Mouse (Mus musculus): Measurements from ENCODE around the gene Camk2g.

The Camk2g gene

GRCm38 (mm10) chr14:20696986-20697385 is 96.9 kb downstream of the Camk2g start:
- peak; percentile 28 for DNase-seq

- peak; percentile 27 for DNase-seq
Observed at GRCm38 (mm10) chr14:20695761-20696520, 97.9 kb downstream of the Camk2g start.

- peak; percentile 89 for DNase-seq
Observed at GRCm38 (mm10) chr14:20694884-20695760, 98.8 kb downstream of the Camk2g start, which contains the start of gene Fut11. Fut11 (plus strand) TSS chr14:20694968.

- DNase-seq, result no peak
Observed at GRCm38 (mm10) chr14:20694185-20694883, 99.6 kb downstream of the Camk2g start.

- no peak for DNase-seq
Observed at GRCm38 (mm10) chr14:20693589-20694101, 100.2 kb downstream of the Camk2g start.

GRCm38 (mm10) chr14:20691772-20692171 is 102.1 kb downstream of the Camk2g start:
- DNase-seq, result no peak

GRCm38 (mm10) chr14:20689009-20689408 is 104.9 kb downstream of the Camk2g start:
- no peak for DNase-seq

GRCm38 (mm10) chr14:20686576-20686975 is 107.3 kb downstream of the Camk2g start:
- no peak for DNase-seq

Data from cerebellum, adult 8-10 months (tissue).